Mouse (Mus musculus) forebrain, embryonic 10.5 days (tissue): ENCODE measurements around the gene Ppfia2. TPM values are rescaled to one million over a fixed set of nuclear protein-coding genes. Genes with fewer than 3 reads are reported as not detected.

Source experiments
- DNase-seq: peaks from one replicate; pipeline ENCODE4 v3.0.0-alpha.2; 2017; ENCODE audit warnings: low spot score; ENCODE audit errors: extremely low spot score
- H3K27ac ChIP-seq: fragments of 300-500 bp; sonication (generic); 2 replicates; pipeline ENCODE4 v1.5.1; 2016; ENCODE audit warnings: mild to moderate bottlenecking
- H3K27me3 ChIP-seq: fragments of 300-500 bp; sonication (generic); 2 replicates; pipeline ENCODE4 v1.6.1; 2016; ENCODE audit warnings: mild to moderate bottlenecking; ENCODE audit not compliant: poor library complexity, severe bottlenecking
- H3K36me3 ChIP-seq: fragments of 300-500 bp; sonication (generic); replicated peaks from 2 replicates; pipeline ENCODE4 v1.6.1; 2016; ENCODE audit warnings: mild to moderate bottlenecking, moderate library complexity
- H3K4me1 ChIP-seq: fragments of 300-500 bp; sonication (generic); 2 replicates; pipeline ENCODE4 v1.6.1; 2016
- H3K4me3 ChIP-seq: fragments of 300-500 bp; sonication (generic); 2 replicates; pipeline ENCODE4 v1.5.1; 2016; ENCODE audit warnings: mild to moderate bottlenecking, moderate library complexity
- H3K9me3 ChIP-seq: fragments of 300-500 bp; sonication (generic); 2 replicates; pipeline ENCODE4 v1.6.1; 2016; ENCODE audit warnings: mild to moderate bottlenecking, moderate library complexity
- whole genome bisulfite sequencing: fragments of 180-500 bp; shearing (Covaris S2); methylation state at CpG from one replicate; pipeline ENCODE4 v1.1.7; 2016; 5-methylcytosine and 5-hydroxymethylcytosine counted together
- polyA plus RNA-seq: library from polyadenylated mRNA; unstranded; fragments of >200 nt; fragmentation: Nextera tagmentation; extraction: Ambion mirVana; gene quantifications from 2 replicates; pipeline ENCODE4 v1.2.1, GENCODE M21; 2016

Ppfia2 gene
- polyA plus RNA-seq, 1 experiment from 2014 or later = 0.47 TPM

- Histone ChIP-seq H3K27ac (no peak overlapping the region), H3K4me3 (no peak overlapping the region), H3K4me1 (no peaks in the 10 kb centered on the region), H3K9me3 (no peaks in the 10 kb centered on the region), H3K36me3 (no peaks in the 10 kb centered on the region), H3K27me3 (no peaks in the 10 kb centered on the region)
- WGBS = 83% methylated on average over 1 of the region's 1 CpGs
- no peak for DNase-seq
Measured at GRCm38 (mm10) chr10:106939441-106939840, 469.3 kb downstream of the Ppfia2 start.

- H3K27me3 ChIP-seq = no peaks in the 10 kb centered on the region
- DNase-seq = no peak
- H3K36me3 ChIP-seq = no peaks in the 10 kb centered on the region
- no peaks in the 10 kb centered on the region for H3K9me3 ChIP-seq
- no peak overlapping the region for H3K4me3 ChIP-seq
- no peaks in the 10 kb centered on the region for H3K4me1 ChIP-seq
- H3K27ac ChIP-seq = no peak overlapping the region
- 83% methylated on average over 5 of the region's 5 CpGs for WGBS
Measured at GRCm38 (mm10) chr10:106941380-106941779, 471.2 kb downstream of the Ppfia2 start.

- Histone ChIP-seq H3K9me3 (no peaks in the 10 kb centered on the region), H3K4me1 (no peaks in the 10 kb centered on the region), H3K36me3 (no peaks in the 10 kb centered on the region), H3K27me3 (no peaks in the 10 kb centered on the region), H3K4me3 (no peak overlapping the region), H3K27ac (no peak overlapping the region)
- DNase-seq = no peak
- 88% methylated on average over 3 of the region's 3 CpGs for WGBS
Measured at GRCm38 (mm10) chr10:106959026-106959425, 488.9 kb downstream of the Ppfia2 start.

- 66% methylated on average over 13 of the region's 13 CpGs for WGBS
- Histone ChIP-seq H3K36me3 (no peaks in the 10 kb centered on the region), H3K27me3 (no peaks in the 10 kb centered on the region), H3K27ac (no peak overlapping the region), H3K4me3 (no peak overlapping the region), H3K9me3 (no peaks in the 10 kb centered on the region), H3K4me1 (peaks cover 18% of the 10 kb centered on the region)
- DNase-seq = no peak
Measured at GRCm38 (mm10) chr10:106975193-106976141, 505.3 kb downstream of the Ppfia2 start.
